In genomic region chr2:17448341-17448740, GRCm38 (mm10) we compare ENCODE assay signal across 15 mouse cellular contexts.
"Had no signal": no experiment of that assay in that cellular context is flagged by ENCODE, and none has a peak within 500 bp of the region (broad histone marks: within the 10 kb centered on the region; RNA-seq: fewer than 3 reads in every experiment).

No protein-coding gene starts in this region.

- H3K9ac ChIP-seq: neural tube, embryonic 15.5 days; stomach, embryonic 15.5 days had no signal

- H3K9me3 ChIP-seq: neural tube, embryonic 15.5 days; stomach, embryonic 15.5 days had no signal

- H3K36me3 ChIP-seq: neural tube, embryonic 15.5 days; stomach, embryonic 15.5 days had no signal

- H3K27me3 ChIP-seq: neural tube, embryonic 15.5 days; stomach, embryonic 15.5 days had no signal

- H3K4me1 ChIP-seq: neural tube, embryonic 15.5 days; stomach, embryonic 15.5 days had no signal

- DNase-seq: retina, postnatal 1 day; right cerebral cortex, adult 18-20 months; right cerebral cortex, postnatal 14 days; right cerebral cortex, postnatal 25 days; right cerebral cortex, postnatal 4 days; spleen, adult 18-20 months; thymus, adult 18-20 months; thymus, adult 2 months; thymus, postnatal 14 days; thymus, postnatal 25 days; thymus, postnatal 36 days; thymus, postnatal 4 days had no signal

- H3K4me2 ChIP-seq: neural tube, embryonic 15.5 days; stomach, embryonic 15.5 days had no signal

- H3K4me3 ChIP-seq: neural tube, embryonic 15.5 days; stomach, embryonic 15.5 days had no signal

- H3K27ac ChIP-seq: neural tube, embryonic 15.5 days; stomach, embryonic 15.5 days; stomach, postnatal 0 days had no signal
